Mouse (Mus musculus) left cerebral cortex, adult 11 months (tissue): ENCODE measurements around the gene Smim1.
A peak's percentile ranks its signal among the peaks of the same experiment; 100 is the strongest.

ENCODE experiments used
- DNase-seq: peaks from one replicate; pipeline ENCODE4 v3.0.0; 2022; ENCODE audit warnings: low spot score

Smim1 gene

DNA sequence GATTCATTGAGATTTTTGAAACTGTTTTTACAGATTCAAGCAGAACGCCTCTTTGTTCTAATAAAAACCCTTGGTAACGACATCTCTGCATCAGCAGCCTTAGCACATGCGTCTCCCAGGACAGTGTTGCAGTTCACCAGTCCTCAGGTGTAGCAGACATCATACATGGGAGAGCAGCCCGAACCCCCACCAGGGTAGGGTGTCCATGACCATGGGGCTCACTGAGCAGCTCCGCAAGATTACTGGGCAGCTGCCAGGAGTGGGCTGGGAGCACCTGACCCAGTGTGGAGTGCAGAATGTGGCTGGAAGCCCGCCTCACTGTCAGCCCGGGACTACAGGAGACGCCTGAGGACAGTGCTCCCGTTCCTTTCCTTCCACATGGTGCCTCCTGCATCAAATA is 4.6 kb downstream of the Smim1 start:
- no peak for DNase-seq

DNA sequence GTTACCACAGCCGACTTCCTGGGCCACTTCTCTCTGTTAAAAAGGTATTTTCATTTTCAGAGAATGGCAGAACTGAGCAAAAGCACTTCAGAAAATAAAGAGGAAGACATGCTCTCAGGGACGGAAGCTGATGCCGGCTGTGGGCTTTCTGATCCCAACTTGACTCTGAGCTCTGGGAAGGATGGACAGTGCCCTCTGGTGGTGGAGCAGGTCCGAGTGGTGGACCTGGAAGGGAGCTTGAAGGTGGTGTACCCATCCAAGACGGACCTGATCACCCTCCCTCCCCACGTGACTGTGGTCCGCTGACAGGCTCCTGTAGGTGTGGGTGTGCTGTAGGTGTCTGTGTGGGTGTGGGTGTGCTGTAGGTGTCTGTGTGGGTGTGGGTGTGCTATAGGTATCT is 6.5 kb downstream of the Smim1 start:
- no peak for DNase-seq

DNA sequence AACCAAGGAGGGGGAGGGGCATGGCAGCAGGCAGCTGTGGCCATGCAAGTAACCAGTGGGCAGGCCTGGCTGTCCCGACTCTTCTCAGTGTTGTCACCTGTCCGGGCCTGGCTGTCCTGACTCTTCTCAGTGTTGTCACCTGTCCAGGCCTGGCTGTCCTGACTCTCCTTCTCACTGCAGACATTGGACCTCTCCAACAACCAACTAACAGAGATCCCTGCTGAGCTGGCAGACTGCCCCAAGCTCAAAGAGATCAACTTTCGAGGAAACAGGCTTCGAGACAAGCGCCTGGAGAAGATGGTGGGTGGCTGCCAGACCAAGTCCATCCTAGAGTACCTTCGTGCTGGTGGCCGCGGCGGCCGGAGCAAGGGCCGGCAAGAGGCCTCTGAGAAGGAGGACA is 10.6 kb downstream of the Smim1 start:
- DNase-seq = no peak

DNA sequence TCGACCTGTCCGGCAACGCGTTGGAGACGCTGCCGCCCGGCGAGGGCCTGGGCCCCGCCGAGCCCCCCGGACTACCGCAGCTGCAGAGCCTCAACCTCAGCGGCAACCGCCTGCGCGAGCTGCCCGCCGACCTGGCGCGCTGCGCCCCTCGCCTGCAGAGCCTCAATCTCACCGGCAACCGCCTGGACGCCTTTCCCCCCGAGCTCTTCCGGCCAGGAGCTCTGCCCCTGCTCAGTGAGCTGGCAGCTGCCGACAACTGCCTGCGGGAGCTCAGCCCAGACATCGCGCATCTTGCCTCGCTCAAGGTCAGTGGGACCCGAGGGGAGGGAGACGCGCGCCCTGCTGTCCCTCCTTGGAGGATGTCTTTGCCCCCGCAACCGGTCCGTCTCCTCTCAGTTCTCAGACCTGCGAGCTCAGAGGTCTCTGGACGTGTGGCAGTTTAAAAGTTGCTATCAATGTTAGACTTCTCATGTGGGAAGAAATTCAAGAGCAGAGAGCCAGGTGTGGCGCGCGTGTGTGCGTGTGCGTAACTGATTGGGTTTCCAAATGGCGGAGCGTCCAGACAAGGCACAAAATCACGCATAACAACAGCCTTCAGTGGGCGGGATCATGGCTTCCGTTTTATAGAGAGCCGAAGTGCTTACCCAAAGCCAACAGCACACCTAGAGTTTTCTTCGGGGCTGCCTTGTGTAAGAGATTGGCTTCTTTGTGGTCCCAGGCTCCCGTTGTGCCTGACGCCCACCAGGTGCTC is 13.7 kb downstream of the Smim1 start:
- DNase-seq = no peak

DNA sequence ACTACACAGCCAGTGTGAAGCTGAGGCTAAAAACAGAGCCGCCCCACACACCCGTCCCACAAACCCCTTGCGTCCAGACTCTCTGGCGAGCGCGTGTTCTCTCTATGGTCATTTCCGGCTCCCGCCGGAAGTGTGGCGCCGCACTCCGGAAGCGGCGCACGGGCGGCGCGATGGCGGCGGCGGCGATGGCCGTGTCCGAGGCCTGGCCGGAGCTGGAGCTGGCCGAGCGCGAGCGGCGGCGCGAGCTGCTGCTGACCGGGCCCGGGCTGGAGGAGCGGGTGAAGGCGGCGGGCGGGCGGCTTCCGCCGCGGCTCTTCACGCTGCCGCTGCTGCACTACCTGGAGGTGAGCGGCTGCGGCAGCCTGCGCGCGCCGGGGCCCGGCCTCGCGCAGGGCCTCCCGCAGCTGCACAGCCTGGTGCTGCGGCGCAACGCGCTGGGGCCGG is 14.4 kb downstream of the Smim1 start, which contains the start of gene Lrrc47:
Gene Lrrc47, plus strand, starts transcription at position 86 of the 444 bp plus-strand sequence.
- no peak for DNase-seq

DNA sequence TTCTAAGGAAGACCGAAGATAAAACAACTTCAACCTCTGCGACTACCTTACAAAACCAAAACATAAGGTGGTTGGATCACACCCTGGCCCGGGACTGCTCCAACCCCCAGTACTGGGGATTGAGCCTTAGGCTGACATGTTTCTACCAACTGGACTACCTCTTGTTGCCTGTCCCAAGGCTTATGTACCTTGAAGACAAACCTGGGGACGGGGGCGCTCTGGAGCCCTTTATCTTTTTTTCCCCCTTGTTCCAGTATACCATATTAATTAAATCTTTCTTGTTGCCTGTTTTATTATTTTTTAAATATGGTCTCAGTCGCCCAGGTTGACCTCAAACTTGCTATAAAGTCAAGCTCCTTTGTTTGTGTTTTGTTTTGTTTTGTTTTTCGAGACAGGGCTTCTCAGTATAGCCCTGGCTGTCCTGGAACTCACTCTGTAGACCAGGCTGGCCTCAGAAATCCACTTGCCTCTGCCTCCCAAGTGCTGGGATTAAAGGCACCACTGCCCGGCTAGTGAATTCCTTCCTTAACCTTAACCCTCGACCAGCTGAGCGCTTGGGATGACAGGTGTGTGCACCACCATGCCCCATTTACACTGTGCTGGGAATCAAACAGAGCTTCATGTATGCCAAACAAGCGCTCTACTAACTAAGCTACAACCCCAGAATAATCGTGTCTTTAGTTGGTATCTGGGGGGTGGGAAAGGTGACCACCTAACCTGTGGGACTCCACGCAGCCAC is 15.0 kb downstream of the Smim1 start:
- DNase-seq = no peak

DNA sequence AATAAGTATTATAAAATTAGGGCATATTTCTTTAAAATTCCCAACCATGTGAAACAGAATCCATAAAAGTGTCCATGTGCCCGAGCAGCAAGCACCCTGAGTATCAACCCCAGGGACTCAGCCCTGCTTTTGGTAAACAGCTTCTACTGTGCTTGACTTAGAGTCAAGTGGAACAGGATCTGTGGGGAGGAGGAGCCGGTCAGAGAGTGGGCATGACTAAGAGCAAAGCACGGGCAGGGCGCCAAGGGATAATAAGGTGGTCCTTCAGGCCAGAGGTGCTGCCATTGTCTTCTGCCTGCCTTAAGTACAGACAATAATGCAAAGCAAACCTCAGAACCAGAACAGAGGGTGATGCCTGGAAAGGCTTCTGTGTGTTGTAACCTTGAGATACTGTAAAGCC is 18.3 kb downstream of the Smim1 start:
- DNase-seq = no peak

DNA sequence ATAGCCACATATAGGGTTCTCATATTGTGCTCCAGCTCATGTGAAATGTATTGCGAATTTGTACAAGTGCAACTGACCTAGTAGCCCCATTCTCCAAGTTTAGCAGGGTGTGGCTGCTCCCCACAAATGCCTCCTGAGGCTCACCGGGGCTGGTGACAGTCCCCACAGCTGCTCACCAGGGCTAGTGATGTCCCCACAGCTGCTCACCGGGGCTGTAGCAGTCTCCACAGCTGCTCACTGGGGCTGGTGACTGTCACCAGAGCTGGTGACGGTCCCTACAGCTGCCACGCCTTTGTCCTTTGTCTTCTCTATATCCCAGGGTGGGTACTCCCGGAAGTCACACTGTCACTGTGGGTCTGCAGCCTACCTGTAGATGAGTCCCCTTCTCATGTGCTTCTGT is 19.8 kb downstream of the Smim1 start:
- no peak for DNase-seq

DNA sequence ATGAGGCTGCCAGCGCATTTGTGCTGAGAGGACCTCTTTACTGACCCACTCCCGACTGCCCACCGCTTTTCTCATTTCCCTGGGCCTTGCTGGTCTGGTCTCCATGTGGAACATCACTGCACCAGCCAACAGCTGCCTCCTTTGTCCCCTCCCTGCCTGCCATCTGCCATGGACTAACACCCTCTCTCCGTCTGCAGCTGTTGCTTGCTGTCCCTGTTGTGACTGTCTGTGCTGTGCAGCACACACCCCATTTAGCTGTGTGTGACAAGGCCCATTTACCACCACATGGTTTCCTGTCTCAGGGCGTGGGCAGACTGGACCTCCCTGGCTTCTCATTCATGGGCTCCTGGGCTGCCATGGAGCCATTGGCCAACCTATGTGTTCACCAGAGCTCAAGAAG is 20.5 kb downstream of the Smim1 start:
- no peak for DNase-seq

DNA sequence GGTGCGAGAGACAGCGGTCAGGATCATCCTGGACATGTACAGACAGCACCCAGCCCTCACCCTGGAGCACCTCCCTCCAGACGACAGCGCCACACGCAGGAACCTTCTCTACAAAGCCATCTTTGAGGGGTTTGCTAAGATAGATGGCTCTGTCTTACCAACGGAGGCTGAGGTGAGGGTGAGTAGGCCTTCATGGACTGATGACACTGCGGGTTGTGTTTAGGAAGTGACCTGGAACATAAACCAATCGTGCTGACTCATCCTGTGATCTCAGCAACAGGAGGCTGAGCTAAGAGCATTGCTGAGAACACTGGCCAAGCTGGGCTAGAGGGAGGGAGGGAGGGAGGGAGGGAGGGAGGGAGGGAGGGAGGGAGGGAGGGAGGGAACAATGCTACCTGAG is 32.5 kb downstream of the Smim1 start:
- no peak for DNase-seq

DNA sequence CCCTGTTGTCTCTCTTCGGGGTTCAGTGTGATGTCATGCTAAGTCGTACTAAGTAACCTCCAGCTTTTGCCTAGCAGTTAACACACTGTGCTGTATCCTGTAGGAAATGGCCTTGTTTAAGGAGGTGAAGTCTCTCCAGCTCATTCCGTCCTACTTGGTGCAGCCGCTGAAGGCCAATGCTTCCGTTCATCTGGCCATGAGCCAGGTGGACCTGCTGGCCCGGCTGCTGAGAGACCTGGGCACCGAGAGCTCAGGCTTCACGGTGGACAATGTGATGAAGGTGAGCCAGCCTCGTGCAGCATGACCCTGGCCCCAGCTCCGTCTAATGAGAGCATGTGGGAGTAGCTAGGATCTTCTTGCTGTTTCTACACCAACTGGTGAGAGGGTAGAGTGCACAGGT is 33.3 kb downstream of the Smim1 start:
- no peak for DNase-seq

DNA sequence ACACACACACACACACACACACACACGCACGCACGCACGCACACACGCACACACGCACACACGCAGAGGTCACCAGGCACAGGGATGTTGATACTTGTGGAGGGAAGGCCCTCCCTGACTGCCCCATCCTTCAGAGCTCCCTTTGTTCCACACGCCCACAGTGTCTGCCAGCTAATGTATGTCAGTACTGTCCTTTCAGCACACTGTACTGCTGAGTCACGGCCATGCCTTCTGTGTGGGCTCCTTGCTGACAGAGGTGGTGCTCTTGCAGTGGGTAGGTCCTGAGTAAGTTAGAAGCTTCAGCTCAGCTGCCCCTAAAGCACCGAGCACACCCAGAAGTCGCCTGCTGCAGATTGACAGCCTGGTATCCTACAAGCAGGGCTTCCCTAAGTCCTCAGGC is 45.6 kb downstream of the Smim1 start:
- no peak for DNase-seq

DNA sequence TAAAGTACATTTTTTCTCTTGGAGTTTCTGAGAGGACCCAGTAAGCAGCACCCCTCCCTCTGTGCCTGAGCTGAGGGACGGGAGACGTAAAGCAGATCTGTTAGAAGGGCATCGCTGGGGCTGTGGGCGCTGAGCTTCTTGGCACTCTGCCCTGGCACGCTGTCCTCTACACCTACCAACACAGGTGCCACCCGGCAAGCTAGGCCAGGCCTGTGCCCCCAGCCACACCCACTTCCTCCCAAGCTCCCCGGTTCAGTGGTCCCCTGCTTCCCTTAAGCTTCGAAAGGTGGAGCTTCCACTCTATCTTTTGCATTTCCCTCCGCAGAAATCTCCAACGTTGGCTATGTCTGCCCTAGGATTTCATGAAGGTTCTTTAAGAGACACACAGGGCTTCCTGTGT is 46.8 kb downstream of the Smim1 start:
- no peak for DNase-seq

DNA sequence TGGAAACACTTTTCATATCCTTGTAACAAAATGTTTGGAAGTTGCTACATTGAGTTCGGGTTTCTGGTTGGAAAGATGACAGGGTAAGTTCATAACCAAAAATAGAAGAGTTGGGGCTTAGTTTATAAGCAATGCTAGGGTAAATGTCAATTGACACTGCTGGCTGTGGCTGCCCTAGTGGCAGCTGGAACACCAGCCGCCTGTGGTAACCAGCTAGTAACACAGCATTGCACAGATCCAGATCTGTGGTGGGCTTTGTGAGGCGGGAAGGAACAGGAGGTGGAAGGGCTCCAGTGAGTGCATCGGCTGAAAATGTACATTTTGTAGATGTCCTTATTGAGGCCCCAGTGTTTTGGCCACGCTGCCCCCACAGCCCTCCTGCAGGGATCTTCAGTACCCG is 50.3 kb downstream of the Smim1 start:
- no peak for DNase-seq

DNA sequence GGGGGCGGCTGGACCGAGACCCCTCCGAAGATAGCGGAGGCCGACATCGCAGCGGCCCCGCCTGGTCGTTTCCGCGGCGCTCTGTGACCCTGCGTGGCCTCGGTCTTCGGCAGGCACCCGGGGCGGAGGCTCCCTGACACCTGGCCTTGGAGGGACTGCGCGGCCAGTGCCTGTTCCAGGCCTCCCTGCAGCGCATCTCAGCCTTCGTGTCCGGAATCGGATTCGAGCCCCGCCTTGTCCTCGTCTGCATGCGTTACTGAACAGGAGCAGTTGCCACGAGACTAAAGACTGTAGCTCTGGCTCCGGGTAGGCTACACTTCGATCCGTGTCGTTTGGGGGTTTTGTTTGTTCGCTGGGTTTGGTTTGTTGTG is 50.8 kb downstream of the Smim1 start:
- no peak for DNase-seq

DNA sequence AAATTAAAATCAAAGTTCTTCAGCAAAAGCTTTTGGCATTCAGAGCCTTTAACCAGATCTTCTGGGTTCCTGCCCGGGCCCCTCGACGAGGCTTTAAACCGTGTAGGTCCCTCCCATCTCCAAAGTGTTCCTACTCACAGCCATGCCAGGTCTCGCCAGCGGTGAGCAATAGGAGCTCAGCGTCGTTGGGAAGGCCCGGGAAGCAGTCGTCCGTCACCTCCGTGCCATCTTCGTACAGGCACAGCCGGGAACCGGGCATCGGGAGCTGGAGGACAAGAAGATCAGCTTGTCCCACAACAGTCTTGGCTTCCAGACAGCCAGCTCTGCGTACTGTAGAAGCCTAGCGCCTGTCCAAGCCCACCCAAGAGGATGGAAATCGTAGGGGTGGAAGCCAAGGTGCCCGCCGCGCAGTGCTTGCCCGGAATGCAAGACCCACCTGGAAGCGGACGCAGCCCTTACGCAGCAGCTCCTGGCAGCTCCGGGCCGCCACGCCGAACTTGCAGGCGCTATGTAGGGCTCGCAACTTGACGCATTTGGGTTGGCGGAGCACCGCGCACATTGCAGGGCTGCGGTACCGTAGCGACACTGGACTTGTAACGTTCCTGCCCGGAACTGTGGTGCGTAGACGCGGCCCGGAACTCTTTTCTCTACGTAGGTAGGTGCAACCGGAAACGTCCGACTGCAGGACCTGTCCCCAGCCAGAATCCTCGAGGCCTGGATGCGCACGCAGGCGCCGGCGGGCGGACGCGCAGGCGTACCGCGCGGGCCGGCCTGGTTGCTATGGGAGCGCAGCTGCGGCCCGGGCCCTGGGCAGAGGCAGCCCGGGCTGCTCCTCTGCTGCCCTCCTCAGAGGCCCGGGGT is 51.4 kb downstream of the Smim1 start, which contains the start of the genes Dffb and Cep104:
Gene Dffb, minus strand, starts transcription at position 696 of the 861 bp plus-strand sequence.
Gene Cep104, plus strand, starts transcription at position 764 of the 861 bp plus-strand sequence.
- DNase-seq = peak; percentile 90
